Mouse (Mus musculus) adrenal gland, adult 2 months (tissue): ENCODE data around the gene Cyfip2. TPM values are rescaled to one million over a fixed set of nuclear protein-coding genes. Genes with fewer than 3 reads are reported as not detected.
"Not testable (repeated sequence)": the region's sequence is repeated elsewhere in the genome, so short reads cannot be mapped to it uniquely, and the experiment has no call there.

Experiments
- DNase-seq: peaks from one replicate; pipeline ENCODE4 v3.0.0; 2021
- microRNA-seq, 2 experiments: library from miRNA; unstranded; fragments of <30 nt; microRNA quantifications; one replicate each; pipeline ENCODE4 v1.2.0; 2021
- polyA plus RNA-seq: library from polyadenylated mRNA; depleted of rRNA; stranded (reverse); fragments of >200 nt; gene quantifications from 2 replicates; pipeline ENCODE4 v1.2.3, GENCODE M21; 2012; rRNA removed
- total RNA-seq, 2 experiments: library from RNA; stranded (reverse); gene quantifications; 2 replicates each; pipeline ENCODE4 v1.2.3; 2021

Cyfip2 gene
- total and polyA plus RNA-seq, 3 experiments, result 34.7 to 95.2 (median 68.1) TPM

DNA sequence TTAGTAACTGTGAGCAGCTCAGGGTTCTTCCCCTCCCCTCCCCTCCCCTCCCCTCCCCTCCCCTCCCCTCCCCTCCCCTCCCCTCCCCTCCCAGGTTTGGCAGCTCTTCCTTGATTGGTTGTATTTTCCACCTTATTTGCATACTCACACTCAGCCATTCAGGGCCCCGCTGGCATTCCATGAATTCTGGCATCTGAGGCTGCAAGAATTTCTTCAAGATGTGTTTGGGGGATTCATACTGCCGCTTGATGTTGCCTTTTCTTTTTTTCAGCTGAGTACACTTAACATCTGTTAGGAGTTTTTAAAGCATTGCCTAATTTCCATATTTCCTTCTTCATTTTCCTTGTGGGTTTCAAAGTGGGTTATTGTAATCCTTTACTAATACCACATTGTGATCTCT is 124.4 kb downstream of the Cyfip2 start:
- no peak for DNase-seq

DNA sequence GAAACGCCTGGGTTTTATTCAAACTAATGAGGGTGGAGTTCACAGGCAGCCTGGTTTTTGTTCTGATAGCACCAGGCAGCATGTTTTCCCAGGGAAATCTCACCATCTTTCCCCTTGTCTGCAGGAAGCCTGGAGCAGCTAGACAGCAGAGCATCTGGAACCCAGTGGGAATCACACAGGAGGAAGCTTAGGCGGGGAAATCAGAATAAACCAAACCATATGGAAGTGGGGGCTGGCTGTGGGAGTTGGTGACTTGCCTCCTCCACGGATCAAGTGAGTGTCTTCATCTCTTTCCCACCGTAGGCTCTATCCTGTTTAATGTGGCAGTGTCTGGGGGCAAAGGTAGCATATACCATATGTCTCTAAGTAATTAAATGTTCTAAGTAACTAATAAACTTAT is 127.2 kb downstream of the Cyfip2 start:
- no peak for DNase-seq

DNA sequence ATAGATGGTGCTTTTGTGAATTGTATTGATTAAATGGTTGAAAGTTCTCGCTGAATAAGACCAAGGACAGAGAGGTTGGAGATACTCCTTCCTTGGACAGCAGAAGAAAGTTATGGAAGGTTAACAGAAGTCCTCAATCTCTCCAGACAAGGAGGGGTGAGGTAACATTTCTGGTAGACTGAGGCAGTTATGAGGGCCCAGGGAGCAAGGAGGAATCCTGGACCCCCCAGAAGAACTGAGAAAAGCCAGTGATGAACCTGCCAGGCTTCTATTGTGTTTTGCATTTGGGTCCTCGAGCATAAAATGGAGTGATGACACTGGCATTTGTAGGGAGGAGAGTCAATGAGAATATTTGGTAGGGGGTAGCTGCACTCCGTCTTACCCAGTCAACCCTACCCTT is 127.7 kb downstream of the Cyfip2 start:
- DNase-seq, result no peak

DNA sequence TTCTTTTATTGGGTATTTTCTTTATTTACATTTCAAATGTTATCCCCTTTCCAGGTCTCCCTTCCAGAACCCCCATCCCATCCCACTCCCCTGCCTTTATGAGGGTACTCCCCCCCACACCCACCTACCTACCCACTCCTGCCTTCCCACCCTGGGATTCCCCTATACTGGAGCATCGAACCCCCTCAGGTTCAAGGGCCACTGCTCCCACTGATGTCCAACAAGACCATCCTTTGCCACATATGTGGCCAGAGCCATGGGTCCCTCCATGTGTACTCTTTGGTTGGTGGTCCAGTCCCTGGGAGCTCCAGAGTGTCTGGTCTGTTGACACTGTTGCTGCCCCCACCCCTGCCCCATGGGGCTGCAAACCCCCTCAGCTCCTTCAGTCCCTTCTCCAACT is 130.6 kb downstream of the Cyfip2 start:
- not testable (repeated sequence) for DNase-seq

DNA sequence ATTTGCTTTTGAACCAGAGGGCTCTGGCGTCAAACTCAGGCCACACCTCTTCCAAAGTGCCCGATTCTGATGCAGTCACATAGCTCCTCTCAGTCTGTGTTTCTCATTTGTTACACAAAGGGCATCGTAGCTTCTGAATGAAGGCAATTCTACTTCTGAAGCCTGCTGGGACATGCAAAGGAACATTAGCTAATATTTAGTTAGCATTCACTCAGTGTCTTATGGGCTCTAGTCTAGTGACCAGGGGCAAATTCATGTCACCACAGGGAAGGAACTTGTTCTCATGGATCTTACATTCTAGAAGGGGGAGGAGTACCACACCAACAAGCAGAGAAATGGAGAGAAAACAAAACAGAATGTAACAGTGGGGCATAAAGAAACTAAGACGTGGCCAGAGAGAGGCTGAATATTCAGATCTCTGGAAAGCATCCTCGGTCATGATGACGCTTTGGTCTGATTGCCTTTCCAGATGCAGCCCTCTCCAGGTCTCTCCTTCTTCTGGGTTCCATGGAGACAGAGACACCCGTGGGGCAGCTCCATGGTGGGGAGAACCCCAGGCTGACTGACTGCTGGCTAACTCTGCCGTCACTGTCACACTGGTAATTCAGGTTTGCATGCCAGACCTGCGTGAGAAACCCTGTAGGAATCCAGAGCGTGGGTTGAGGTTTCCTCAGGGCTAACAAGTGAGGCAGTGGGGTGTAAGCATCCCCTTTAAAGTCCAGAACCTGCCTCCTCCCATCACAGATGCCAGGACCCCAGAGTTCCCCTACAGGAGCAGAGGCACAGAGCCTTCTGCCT is 135.2 kb downstream of the Cyfip2 start:
- DNase-seq, result no peak

DNA sequence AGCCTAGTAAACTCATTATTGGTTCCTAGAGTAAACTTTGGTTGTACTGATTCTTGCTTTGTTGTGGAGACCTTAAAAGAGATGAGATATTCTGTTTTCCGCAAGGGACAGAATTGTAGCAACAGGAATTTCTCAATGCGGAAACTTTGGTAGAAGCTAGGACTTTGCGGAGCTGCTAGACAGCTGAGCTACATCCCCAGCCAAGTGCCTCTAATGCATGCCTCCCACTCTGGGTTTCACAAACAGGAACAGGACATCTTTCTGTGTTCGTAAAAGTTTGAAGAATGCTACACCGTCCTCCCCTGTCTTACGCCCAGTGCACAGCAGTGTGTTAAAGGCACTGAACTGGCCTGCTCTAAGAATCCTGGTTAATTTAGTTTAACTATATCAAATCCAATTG is 136.5 kb downstream of the Cyfip2 start:
- no peak for DNase-seq

DNA sequence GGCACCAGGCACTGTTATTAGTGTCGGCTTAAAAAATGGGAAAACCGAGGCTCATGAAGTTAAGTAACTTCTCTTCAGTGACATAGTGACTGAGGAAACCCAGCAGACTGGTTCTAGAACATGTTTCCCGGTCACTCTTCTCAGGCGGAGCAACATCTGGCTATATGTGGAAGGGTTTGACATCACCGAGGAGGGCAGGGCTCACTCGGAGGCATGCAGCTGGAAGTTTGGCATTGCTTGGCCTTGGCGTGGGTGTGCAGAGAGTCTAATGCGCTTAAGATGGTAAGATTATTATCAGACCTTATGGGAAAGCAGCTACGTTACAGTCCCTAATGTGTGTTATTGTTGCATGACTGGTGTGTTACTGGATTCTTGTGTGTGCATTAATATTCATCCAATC is 140.5 kb downstream of the Cyfip2 start:
- no peak for DNase-seq

DNA sequence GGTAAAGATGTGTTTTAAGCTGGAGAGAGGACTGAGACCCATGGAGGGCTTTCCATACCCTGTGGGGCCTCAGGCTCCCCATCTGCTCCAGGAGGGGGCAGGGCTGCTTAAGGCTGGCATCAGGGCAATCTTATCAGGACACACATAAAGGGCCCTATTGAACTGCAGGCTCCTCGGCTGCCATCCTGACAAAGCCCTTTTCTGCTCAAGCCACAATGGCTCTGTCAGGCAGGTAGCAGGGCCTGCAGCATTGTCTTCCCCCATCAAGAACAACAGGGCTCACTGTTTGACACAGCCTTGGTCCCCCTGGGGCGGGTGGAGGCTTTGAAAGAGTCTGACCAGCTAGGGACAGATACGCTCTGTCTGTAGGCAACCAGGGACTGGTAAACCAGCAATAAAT is 142.8 kb downstream of the Cyfip2 start:
- DNase-seq, result no peak

DNA sequence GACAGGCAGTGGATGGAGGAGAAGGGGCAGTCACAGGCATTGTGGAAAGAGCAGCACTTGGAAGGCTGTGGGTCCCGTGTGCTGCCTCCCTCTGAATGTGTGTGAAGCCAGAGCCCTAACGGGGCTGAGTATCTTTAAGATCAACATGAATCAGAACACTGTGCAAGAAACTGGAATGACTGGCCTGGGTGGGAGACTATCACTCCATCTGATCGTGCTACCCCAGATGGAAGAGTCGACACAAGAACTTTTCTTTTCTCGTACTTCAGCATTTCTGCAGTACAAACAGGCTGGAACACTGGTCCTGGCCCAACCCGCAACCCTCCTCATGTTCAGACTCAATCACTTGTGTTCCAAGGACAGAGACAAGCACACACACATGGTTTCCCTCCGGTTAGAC is 144.2 kb downstream of the Cyfip2 start:
- no peak for DNase-seq

DNA sequence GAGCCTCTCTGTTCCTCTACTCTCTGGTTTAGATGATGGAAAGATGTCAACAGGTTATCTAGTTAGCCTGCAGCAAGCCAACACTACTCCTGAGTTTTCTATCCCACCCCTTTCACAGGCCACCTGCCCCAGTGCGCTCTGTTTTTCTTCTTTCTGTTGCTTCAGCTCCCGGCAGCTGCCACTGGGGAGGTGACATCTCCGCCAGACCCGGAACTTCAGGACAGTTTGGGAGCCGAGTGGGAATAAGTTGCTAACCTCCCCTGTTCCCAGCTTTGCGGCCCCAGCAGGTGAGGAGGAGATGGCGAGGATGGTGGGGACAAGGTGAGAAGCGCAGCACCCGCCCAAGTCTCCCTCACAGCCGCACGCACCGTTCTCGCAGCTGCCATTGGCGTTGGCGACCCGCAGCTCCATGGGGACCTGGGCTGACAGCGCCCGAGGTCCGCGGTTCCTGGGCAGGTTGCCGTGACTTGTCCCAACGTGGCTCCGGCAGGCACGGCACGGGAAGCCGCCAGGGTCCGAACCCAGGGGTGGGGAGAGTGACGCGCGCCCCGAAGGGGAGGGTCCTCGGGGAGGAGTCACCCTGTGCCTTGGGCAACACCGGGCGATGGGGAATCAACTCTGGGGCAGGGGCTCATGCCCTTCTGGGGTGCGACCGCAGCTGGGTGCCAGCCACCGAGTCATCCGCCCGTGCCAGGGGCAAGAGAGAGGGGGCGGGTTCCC is 146.6 kb downstream of the Cyfip2 start, which contains the start of gene Nipal4:
Nipal4 (minus strand) TSS at position 643 of the 720 bp plus-strand sequence.
- peak; percentile 35 for DNase-seq

DNA sequence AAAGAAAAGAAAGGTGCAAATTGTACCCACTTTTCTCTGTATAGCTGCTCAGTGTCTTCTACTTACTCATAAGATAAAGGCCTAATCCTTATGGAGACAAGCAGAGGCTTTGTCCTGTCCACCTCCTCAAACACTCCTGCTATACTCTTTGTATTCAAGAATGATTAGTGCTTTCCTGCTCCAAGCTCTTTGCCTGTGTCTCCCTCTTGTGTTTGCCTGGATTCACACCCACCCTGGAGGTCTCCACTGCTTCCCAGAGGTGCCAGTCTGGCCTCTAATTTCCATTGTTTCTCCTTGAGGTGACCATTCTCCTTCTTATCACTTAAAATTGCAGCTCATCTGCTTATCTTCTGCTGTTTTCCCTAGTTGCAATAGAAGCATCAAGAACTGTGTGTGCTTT is 155.2 kb downstream of the Cyfip2 start:
- no peak for DNase-seq

DNA sequence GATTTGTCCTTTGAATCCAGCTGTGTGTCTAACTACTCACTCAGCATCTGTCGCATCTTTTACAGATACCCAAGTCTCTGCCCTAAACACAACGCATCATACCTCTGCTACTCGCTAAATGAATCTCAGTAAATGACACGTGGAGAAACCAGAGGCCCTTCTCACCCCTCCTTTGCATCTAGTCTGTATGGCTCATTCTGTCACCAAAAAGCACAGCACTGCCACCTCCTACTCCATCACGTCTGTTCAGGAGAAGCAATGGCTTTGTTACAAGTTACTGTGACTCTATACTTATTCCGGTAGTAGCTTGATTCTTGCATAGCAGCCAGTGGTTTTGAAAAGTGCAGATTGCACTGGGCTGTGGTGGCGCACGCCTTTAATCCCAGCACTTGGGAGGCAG is 155.7 kb downstream of the Cyfip2 start:
- DNase-seq, result no peak

DNA sequence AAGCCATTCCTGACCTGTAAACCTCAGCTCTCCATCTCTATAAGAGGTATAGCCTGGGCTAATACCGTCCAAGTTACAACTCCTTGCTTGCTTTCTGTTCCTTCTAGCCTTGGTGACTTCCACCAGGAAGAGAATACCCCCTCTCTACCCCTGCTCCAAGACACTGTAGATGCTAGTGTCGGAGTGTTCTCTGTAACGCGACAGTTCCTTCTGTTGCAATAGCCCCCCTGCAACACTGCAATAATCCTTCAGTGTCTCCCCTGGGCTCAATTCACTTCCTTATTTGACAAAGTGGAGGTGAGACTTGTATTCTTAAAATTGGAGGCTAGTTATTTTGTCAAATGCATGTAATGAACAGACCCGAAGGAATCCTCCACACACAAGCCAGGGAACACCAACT is 166.0 kb downstream of the Cyfip2 start:
- no peak for DNase-seq

DNA sequence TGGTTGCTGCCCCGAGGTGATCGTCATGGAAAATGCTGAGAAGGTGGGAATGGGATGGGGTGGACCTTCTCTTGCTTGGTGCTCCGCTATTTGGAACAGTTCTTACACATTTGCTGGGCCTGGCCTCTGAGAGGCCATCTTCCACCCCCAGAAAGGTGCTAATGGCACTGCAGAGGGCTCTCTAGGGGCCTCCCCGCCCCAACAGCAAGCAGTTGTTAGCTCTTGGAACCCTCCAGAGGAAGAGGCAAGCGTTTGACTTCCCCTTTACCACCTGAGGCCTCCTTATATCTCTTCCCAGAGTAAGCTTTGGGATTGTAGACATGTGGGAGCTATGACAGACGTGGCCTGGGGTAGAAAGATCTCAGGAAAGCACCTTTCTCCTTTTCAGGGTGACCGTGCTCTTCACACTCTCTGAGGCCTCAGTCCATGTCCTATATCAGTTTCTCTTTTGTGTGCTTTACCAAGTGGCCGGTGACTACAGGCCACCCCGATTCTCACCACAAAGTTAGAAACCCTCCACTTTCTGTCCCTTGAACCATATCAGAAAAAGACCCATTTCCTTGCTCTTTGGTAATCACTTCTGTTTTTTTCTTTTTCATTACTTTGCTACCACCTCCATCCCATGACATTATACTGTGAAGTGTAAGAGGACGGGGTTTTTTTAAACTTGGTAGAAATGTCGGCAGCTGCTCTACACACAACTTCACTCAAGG is 167.3 kb downstream of the Cyfip2 start:
- no peak for DNase-seq

Small RNAs within 50 kb of the gene (microRNA-seq; reads per million reads assigned to microRNA genes)
- gene Mir7239, result 0 reads per million in 2 experiments

Other genes with a start within 250 kb of the Cyfip2 start
- not detected for gene Nipal4, start 146.4 kb downstream of the Cyfip2 start, total RNA-seq
- 0.04 and 0.07 TPM in 2 replicates for gene Nipal4, start 146.4 kb downstream of the Cyfip2 start, polyA plus RNA-seq
- not detected for gene Fndc9, start 77.3 kb downstream of the Cyfip2 start, total RNA-seq
- gene Fndc9, start 77.3 kb downstream of the Cyfip2 start, polyA plus RNA-seq, result not detected in 2 replicates
- under 1 TPM; 0.17 to 0.28 TPM for gene Itk, start 76.7 kb upstream of the Cyfip2 start, total RNA-seq
- gene Itk, start 76.7 kb upstream of the Cyfip2 start, polyA plus RNA-seq, result 0.03 and 0.11 TPM in 2 replicates
- not detected for gene Fam71b, start 83.7 kb upstream of the Cyfip2 start, total RNA-seq
- not detected in 2 replicates for gene Fam71b, start 83.7 kb upstream of the Cyfip2 start, polyA plus RNA-seq
- 10 to 100 TPM; 39.6 to 54.8 TPM for gene Med7, start 124.1 kb upstream of the Cyfip2 start, total RNA-seq
- gene Med7, start 124.1 kb upstream of the Cyfip2 start, polyA plus RNA-seq, result 47.1 and 55.3 TPM in 2 replicates
- 1 to 10 TPM; 1.6 to 2.7 TPM for gene Havcr2, start 142.1 kb upstream of the Cyfip2 start, total RNA-seq
- gene Havcr2, start 142.1 kb upstream of the Cyfip2 start, polyA plus RNA-seq, result 0.10 and 0.18 TPM in 2 replicates
- gene Gm12169, start 211.4 kb upstream of the Cyfip2 start, total RNA-seq, result not detected
- not detected in 2 replicates for gene Gm12169, start 211.4 kb upstream of the Cyfip2 start, polyA plus RNA-seq